Mouse (Mus musculus): Measurements from ENCODE around the gene Pdss2. TPM values are rescaled to one million over a fixed set of nuclear protein-coding genes. Genes with fewer than 3 reads are reported as not detected.

Gene Pdss2
- polyA plus RNA-seq, 1 experiment from 2014 or later = 13.2 TPM

DNA sequence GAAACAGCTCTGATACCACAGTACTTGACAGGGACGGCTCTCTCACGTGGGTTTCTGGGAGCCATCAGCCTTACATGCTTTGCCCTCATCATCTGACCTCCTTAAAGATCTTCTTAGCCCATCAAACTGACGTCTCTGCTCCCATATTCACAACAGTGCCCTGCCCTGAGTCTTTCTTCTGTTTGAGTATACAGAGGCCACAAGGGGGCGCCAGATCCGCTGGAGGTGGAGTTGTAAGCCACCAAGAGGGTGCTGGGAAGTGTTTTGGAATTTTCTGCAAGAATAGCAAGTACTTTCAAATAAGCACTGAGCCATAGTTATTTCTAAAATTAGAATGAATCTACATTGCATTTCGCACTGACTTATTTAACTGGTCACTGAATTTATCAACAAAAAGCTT, 9.4 kb upstream of the Pdss2 start:
- no peak overlapping the region for H3K4me2 ChIP-seq
- no peaks in the 10 kb centered on the region for H3K27me3 ChIP-seq
- no peaks in the 10 kb centered on the region for H3K4me1 ChIP-seq (replicated peaks)
- ATAC-seq (replicated peaks; ENCODE audit: insufficient number of reproducible peaks, insufficient read depth, low FRiP score, low read depth) = no peak
- no peaks in the 10 kb centered on the region for H3K9me3 ChIP-seq (replicated peaks)
- no peak overlapping the region for H3K4me3 ChIP-seq
- no peak overlapping the region for H3K9ac ChIP-seq
- H3K27ac ChIP-seq = no peak overlapping the region
- WGBS = 36% methylated on average over 6 of the region's 6 CpGs
- no peaks in the 10 kb centered on the region for H3K36me3 ChIP-seq

DNA sequence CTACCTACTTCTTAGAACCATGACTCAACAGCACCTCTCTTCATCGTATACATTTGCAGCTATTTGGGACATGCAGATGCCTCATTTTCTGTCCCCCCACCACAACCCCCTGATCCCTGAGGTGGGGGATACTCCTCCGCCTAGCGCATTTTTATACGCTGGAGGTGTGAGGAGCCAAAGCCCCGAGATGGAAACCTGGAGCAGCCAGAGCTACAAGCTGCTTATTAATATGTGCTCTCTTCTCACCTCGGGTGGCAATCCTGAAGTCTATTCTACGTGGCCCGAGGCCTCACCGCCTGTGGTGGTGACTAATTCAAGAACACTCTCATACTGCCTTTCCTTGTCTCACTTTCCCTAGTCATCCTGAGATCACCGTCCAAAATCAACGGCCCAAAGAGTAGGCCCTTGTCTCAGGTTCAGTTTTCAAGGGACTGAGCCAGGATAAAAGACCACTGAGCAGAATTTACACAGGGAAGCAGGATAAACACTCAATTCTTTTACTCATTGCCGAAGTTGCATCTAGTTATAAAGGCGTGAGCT, 3.9 kb upstream of the Pdss2 start:
- Histone ChIP-seq H3K4me1 (replicated peaks) (peaks cover 11% of the 10 kb centered on the region), H3K4me2 (no peak overlapping the region), H3K4me3 (no peak overlapping the region), H3K9ac (no peak overlapping the region), H3K27ac (no peak overlapping the region), H3K27me3 (no peaks in the 10 kb centered on the region), H3K36me3 (no peaks in the 10 kb centered on the region), H3K9me3 (replicated peaks) (no peaks in the 10 kb centered on the region)
- ATAC-seq (replicated peaks; ENCODE audit: insufficient number of reproducible peaks, insufficient read depth, low FRiP score, low read depth) = no peak
- 87% methylated on average over 13 of the region's 13 CpGs for WGBS

DNA sequence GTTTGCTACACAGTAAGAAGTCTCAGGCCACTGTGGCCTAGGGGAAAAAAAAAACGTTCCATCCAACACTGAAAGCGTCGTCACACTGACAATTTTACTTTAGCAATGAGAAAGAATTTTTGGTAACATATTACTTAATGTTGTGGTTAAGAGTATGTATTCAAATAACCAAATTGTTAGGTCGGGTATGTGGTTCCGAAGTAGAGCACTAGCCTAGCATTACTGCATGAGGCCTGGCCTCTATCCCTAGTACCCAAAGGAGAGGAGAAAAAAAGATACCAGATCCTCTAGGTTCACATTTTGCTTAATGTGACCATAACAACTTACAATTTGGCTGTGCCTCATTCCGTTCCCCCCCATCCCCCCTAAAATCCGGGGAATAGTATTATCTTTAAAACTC, 807 bp upstream of the Pdss2 start:
- Histone ChIP-seq H3K27ac (peak overlapping the region; percentile 94), H3K4me1 (replicated peaks) (peaks cover 11% of the 10 kb centered on the region), H3K4me2 (peak overlapping the region; percentile 94), H3K27me3 (no peaks in the 10 kb centered on the region), H3K4me3 (peak overlapping the region; percentile 76), H3K9me3 (replicated peaks) (no peaks in the 10 kb centered on the region), H3K36me3 (no peaks in the 10 kb centered on the region), H3K9ac (peak overlapping the region; percentile 85)
- 17% methylated on average over 7 of the region's 7 CpGs for WGBS
- no peak for ATAC-seq (replicated peaks; ENCODE audit: insufficient number of reproducible peaks, insufficient read depth, low FRiP score, low read depth)

GRCm38 (mm10) chr10:43221659-43222058, 373 bp downstream of the Pdss2 start:
- Histone ChIP-seq H3K36me3 (no peaks in the 10 kb centered on the region), H3K4me3 (peak overlapping the region; percentile 76), H3K27me3 (no peaks in the 10 kb centered on the region), H3K27ac (peak overlapping the region; percentile 94), H3K4me2 (peak overlapping the region; percentile 94), H3K9ac (peak overlapping the region; percentile 68), H3K4me1 (replicated peaks) (peaks cover 11% of the 10 kb centered on the region), H3K9me3 (replicated peaks) (no peaks in the 10 kb centered on the region)
- 0% methylated on average over 25 of the region's 25 CpGs for WGBS
- ATAC-seq (replicated peaks; ENCODE audit: insufficient number of reproducible peaks, insufficient read depth, low FRiP score, low read depth) = 0 out of 2 replicates have a peak, but pooled peaks have one; percentile 15

DNA sequence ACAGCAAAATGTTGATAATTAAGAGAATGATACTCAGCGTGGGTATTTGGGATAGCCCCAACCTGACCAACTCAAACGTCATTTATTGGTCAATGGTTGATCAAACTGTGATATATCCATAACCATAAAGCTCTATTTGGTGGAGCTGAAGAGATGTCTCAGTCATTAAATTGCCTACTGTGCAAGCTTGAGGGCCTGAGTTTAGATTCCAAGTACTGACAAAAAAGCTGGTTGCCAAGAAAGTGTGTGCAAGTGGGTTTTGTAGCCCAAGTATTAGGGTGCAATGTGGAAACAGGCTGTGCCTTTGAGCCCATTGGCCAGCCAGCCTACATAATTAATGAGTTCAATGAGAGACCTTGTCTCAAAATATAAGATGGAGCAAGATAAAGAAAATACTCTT, 2.1 kb downstream of the Pdss2 start:
- Histone ChIP-seq H3K4me3 (no peak overlapping the region), H3K4me1 (replicated peaks) (peaks cover 11% of the 10 kb centered on the region), H3K36me3 (no peaks in the 10 kb centered on the region), H3K27ac (no peak overlapping the region), H3K9me3 (replicated peaks) (no peaks in the 10 kb centered on the region), H3K9ac (no peak overlapping the region), H3K27me3 (no peaks in the 10 kb centered on the region), H3K4me2 (no peak overlapping the region)
- no peak for ATAC-seq (replicated peaks; ENCODE audit: insufficient number of reproducible peaks, insufficient read depth, low FRiP score, low read depth)
- WGBS = 87% methylated on average over 2 of the region's 2 CpGs

GRCm38 (mm10) chr10:43226391-43226790, 5.1 kb downstream of the Pdss2 start:
- Histone ChIP-seq H3K9ac (no peak overlapping the region), H3K4me3 (no peak overlapping the region), H3K4me1 (replicated peaks) (peaks cover 7% of the 10 kb centered on the region), H3K27me3 (no peaks in the 10 kb centered on the region), H3K36me3 (no peaks in the 10 kb centered on the region), H3K4me2 (no peak overlapping the region), H3K9me3 (replicated peaks) (no peaks in the 10 kb centered on the region), H3K27ac (no peak overlapping the region)
- ATAC-seq (replicated peaks; ENCODE audit: insufficient number of reproducible peaks, insufficient read depth, low FRiP score, low read depth) = no peak
- whole genome bisulfite sequencing = 92% methylated on average over 1 of the region's 1 CpGs

DNA sequence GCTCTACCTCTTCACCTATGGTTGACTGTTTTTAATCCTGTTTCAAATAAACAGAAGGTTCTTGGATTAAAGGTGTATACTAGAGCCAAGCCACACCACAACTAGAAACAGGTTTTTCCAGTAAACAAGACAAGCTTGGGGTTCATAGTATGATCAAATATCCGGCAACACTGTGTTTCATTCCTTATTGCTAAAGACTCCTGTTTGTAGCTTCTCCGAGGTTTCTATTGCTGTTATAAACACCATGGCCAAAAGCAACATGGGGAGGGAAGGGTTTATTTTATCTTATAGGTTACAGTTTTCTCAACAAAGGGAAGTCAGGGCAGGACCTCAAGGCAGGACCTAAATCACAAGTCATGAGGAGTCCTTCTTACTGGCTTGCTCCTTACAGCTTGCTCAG, 8.0 kb downstream of the Pdss2 start:
- H3K27me3 ChIP-seq = no peaks in the 10 kb centered on the region
- H3K27ac ChIP-seq = no peak overlapping the region
- H3K36me3 ChIP-seq = no peaks in the 10 kb centered on the region
- no peak overlapping the region for H3K4me3 ChIP-seq
- 84% methylated on average over 2 of the region's 2 CpGs for WGBS
- H3K4me2 ChIP-seq = no peak overlapping the region
- no peaks in the 10 kb centered on the region for H3K4me1 ChIP-seq (replicated peaks)
- no peaks in the 10 kb centered on the region for H3K9me3 ChIP-seq (replicated peaks)
- H3K9ac ChIP-seq = no peak overlapping the region
- no peak for ATAC-seq (replicated peaks; ENCODE audit: insufficient number of reproducible peaks, insufficient read depth, low FRiP score, low read depth)

- Histone ChIP-seq H3K27ac (no peak overlapping the region), H3K4me1 (replicated peaks) (no peaks in the 10 kb centered on the region), H3K27me3 (no peaks in the 10 kb centered on the region), H3K36me3 (no peaks in the 10 kb centered on the region), H3K4me3 (no peak overlapping the region), H3K9me3 (replicated peaks) (no peaks in the 10 kb centered on the region), H3K4me2 (no peak overlapping the region), H3K9ac (no peak overlapping the region)
- 45% methylated on average over 4 of the region's 4 CpGs for WGBS
- no peak for ATAC-seq (replicated peaks; ENCODE audit: insufficient number of reproducible peaks, insufficient read depth, low FRiP score, low read depth)
Observed at GRCm38 (mm10) chr10:43234522-43234921, 13.2 kb downstream of the Pdss2 start.

GRCm38 (mm10) chr10:43235011-43235410, 13.7 kb downstream of the Pdss2 start:
- 0 out of 2 replicates have a peak, but pooled peaks cover 3% of the 10 kb centered on the region for H3K36me3 ChIP-seq
- H3K4me3 ChIP-seq = no peak overlapping the region
- no peaks in the 10 kb centered on the region for H3K9me3 ChIP-seq (replicated peaks)
- no peak overlapping the region for H3K27ac ChIP-seq
- H3K4me2 ChIP-seq = no peak overlapping the region
- H3K27me3 ChIP-seq = no peaks in the 10 kb centered on the region
- H3K4me1 ChIP-seq (replicated peaks) = no peaks in the 10 kb centered on the region
- WGBS = 75% methylated on average over 3 of the region's 3 CpGs
- no peak overlapping the region for H3K9ac ChIP-seq
- no peak for ATAC-seq (replicated peaks; ENCODE audit: insufficient number of reproducible peaks, insufficient read depth, low FRiP score, low read depth)

GRCm38 (mm10) chr10:43235758-43236669, 14.7 kb downstream of the Pdss2 start:
- H3K4me3 ChIP-seq = no peak overlapping the region
- no peak overlapping the region for H3K27ac ChIP-seq
- H3K4me2 ChIP-seq = no peak overlapping the region
- no peaks in the 10 kb centered on the region for H3K9me3 ChIP-seq (replicated peaks)
- no peak for ATAC-seq (replicated peaks; ENCODE audit: insufficient number of reproducible peaks, insufficient read depth, low FRiP score, low read depth)
- H3K9ac ChIP-seq = no peak overlapping the region
- no peaks in the 10 kb centered on the region for H3K4me1 ChIP-seq (replicated peaks)
- WGBS = 91% methylated on average over 5 of the region's 5 CpGs
- H3K27me3 ChIP-seq = no peaks in the 10 kb centered on the region
- H3K36me3 ChIP-seq = 0 out of 2 replicates have a peak, but pooled peaks cover 4% of the 10 kb centered on the region

DNA sequence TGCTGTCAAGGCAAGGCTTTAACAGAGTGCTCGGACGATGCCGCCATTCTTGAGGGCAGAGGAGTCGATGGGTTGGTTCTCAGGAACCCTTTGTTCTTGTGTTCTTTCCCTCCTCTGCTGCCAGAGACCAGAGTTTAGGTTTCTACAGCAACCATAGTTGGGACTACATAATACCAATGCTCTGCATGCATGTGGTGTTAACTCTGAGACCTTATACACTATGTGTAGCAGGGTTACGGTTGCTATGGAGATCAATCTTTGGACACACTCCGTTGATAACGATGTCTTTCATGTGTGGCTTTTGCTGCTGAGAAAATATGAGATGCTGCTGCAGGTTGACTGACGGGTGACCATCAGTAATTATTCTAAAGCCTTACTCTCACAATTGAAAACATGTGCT, 20.9 kb downstream of the Pdss2 start:
- H3K4me2 ChIP-seq = no peak overlapping the region
- no peak overlapping the region for H3K27ac ChIP-seq
- 0 out of 2 replicates have a peak, but pooled peaks cover 4% of the 10 kb centered on the region for H3K36me3 ChIP-seq
- H3K4me3 ChIP-seq = no peak overlapping the region
- no peak for ATAC-seq (replicated peaks; ENCODE audit: insufficient number of reproducible peaks, insufficient read depth, low FRiP score, low read depth)
- H3K4me1 ChIP-seq (replicated peaks) = 0 out of 2 replicates have a peak, but pooled peaks cover 4% of the 10 kb centered on the region
- H3K27me3 ChIP-seq = no peaks in the 10 kb centered on the region
- 93% methylated on average over 8 of the region's 8 CpGs for WGBS
- no peaks in the 10 kb centered on the region for H3K9me3 ChIP-seq (replicated peaks)
- no peak overlapping the region for H3K9ac ChIP-seq
